Comparison of ENCODE assay signal across 8 mouse cellular contexts in the genomic region with DNA sequence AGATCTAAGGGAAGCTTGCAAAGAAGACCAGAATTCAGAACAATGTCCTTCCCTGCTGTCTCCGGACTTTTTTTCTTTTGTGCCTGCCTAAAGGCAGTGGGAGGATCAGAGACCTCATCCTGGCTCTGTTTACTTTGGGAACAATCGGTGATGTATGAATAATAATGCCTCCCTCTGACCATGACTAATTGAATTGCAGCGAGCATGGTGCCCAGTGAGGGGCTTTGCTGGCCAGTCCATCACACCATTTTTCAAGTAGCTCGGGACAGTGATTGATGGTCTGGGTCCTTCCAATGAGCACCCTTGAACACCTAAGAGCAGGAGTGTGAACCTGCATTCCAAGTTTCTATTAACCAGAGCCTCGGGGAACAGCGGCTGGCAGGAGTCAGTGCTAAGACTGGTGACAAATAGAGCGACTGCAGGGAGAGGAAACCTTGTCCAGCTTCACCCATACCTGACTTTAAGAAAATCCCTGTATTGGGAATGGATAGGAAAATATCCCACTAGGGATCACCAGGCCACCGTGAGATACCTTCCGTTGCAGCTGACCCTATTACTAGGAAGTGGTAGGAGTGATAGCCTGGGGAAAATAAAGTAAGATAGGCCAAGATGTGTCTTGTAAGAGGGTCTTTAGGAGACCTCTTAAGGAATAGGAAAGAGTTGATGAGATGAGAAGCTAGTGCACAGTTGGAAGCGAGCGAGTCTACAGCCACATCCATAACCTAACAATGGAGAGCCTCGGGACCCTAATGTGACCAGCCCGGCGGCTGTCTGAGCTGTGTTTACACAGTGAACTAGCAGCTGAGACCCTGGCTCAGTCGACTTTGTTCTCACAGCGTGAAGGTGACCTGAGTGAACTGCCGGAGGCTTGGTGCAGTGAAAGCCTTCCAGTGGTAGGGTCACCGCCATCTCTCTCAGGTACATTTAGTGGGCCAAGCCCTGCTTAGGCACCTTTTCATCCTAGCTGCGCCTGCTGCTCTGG.
A peak's percentile ranks its signal among the peaks of the same experiment; 100 is the strongest.
DNase-seq lines count a peak whose midpoint lies in the region; ATAC-seq and TF ChIP-seq lines count a peak whose summit lies in the region.

No protein-coding gene starts in this region.

- no peak for ATAC-seq in liver, postnatal 0 days
- 0 out of 2 replicates have a peak, but pooled peaks have one; percentile 47 for ATAC-seq in neural tube, embryonic 13.5 days (ENCODE audit: low read depth)

- no peaks in the 10 kb centered on the region for H3K36me3 ChIP-seq in liver, postnatal 0 days (replicated peaks; ENCODE audit: insufficient read depth, low read length)
- no peaks in the 10 kb centered on the region for H3K36me3 ChIP-seq in hindbrain, embryonic 10.5 days
- no peaks in the 10 kb centered on the region for H3K36me3 ChIP-seq in neural tube, embryonic 13.5 days

- no peak overlapping the region for H3K4me3 ChIP-seq in liver, postnatal 0 days (ENCODE audit: low read depth, low read length)
- peak overlapping the region; percentile 16; the same call in 1 of the 2 replicates for H3K4me3 ChIP-seq in hindbrain, embryonic 10.5 days
- H3K4me3 ChIP-seq in neural tube, embryonic 13.5 days, result no peak overlapping the region

- no peak for TF ChIP-seq CTCF in liver, postnatal 0 days (IDR thresholded peaks at IDR 0.05; ENCODE audit: low read depth)

- TF ChIP-seq EP300 in liver, postnatal 0 days (IDR thresholded peaks at IDR 0.05; ENCODE audit: low read depth), result no peak

- H3K27ac ChIP-seq in liver, postnatal 0 days (ENCODE audit: low read depth), result no peak overlapping the region
- H3K27ac ChIP-seq in hindbrain, embryonic 10.5 days, result peak overlapping the region; percentile 47; the same call in 1 of the 2 replicates
- no peak overlapping the region for H3K27ac ChIP-seq in neural tube, embryonic 13.5 days (replicated peaks)

- peaks cover 7% of the 10 kb centered on the region; the same call in 1 of the 2 replicates for H3K4me1 ChIP-seq in liver, postnatal 0 days (ENCODE audit: insufficient read depth)
- peaks cover 41% of the 10 kb centered on the region for H3K4me1 ChIP-seq in hindbrain, embryonic 10.5 days (replicated peaks)
- H3K4me1 ChIP-seq in neural tube, embryonic 13.5 days (replicated peaks), result peaks cover 20% of the 10 kb centered on the region

- no peaks in the 10 kb centered on the region for H3K9me3 ChIP-seq in liver, postnatal 0 days (ENCODE audit: low read length)
- H3K9me3 ChIP-seq in hindbrain, embryonic 10.5 days, result no peaks in the 10 kb centered on the region
- no peaks in the 10 kb centered on the region for H3K9me3 ChIP-seq in neural tube, embryonic 13.5 days

- peak; percentile 6 for DNase-seq in liver
- no peak for DNase-seq in liver, postnatal 0 days
- peak; percentile 59 for DNase-seq in hindbrain, embryonic 10.5 days (ENCODE audit: low spot score)
- peak; percentile 47 for DNase-seq in kidney, postnatal 14 days
- DNase-seq in cerebellum, adult 18-20 months, result no peak
- DNase-seq in left cerebral cortex, adult 18-20 months (ENCODE audit: low spot score in 2 of 2), result no peak
- DNase-seq in cerebellum, adult 8-10 months, result no peak

- no peaks in the 10 kb centered on the region for H3K27me3 ChIP-seq in liver, postnatal 0 days (ENCODE audit: insufficient read depth, low read length)
- peaks cover 98% of the 10 kb centered on the region for H3K27me3 ChIP-seq in hindbrain, embryonic 10.5 days (ENCODE audit: insufficient read depth, poor library complexity, severe bottlenecking)
- H3K27me3 ChIP-seq in neural tube, embryonic 13.5 days, result peaks cover 97% of the 10 kb centered on the region

- no peak overlapping the region for H3K4me2 ChIP-seq in liver, postnatal 0 days (ENCODE audit: low read depth, low read length)
- H3K4me2 ChIP-seq in neural tube, embryonic 13.5 days, result no peak overlapping the region

- WGBS in liver, postnatal 0 days (ENCODE audit: insufficient replicate concordance), result 31% methylated on average over 19 of the region's 19 CpGs
- WGBS in hindbrain, embryonic 10.5 days, result 11% methylated on average over 19 of the region's 19 CpGs
- WGBS in neural tube, embryonic 13.5 days, result 4% methylated on average over 19 of the region's 19 CpGs

- no peak overlapping the region for H3K9ac ChIP-seq in liver, postnatal 0 days (replicated peaks)
- H3K9ac ChIP-seq in neural tube, embryonic 13.5 days, result no peak overlapping the region

Comparison
In these comparisons a context has a peak if more than half of its experiments do, and no peak if none do; other contexts are left out.
1. DNase-seq: peak in liver (single experiment), hindbrain, embryonic 10.5 days (single experiment) and kidney, postnatal 14 days (single experiment); none in liver, postnatal 0 days (single experiment), cerebellum, adult 18-20 months (0 of 2), left cerebral cortex, adult 18-20 months (0 of 2) and cerebellum, adult 8-10 months (single experiment).